Mouse (Mus musculus) thymus, adult 2 months (tissue): ENCODE data around the gene Apoh. TPM values are rescaled to one million over a fixed set of nuclear protein-coding genes. Genes with fewer than 3 reads are reported as not detected.

Experiments
- DNase-seq: peaks from one replicate; pipeline ENCODE4 v3.0.0; 2021
- H3K27ac ChIP-seq: fragments of 200-500 bp; 2 replicates; pipeline ENCODE4 v1.5.1; 2012; ENCODE audit warnings: low read length, control low read depth; ENCODE audit not compliant: control insufficient read depth, insufficient read depth
- H3K27me3 ChIP-seq: fragments of 200-500 bp; 2 replicates; pipeline ENCODE4 v1.6.1; 2012; ENCODE audit warnings: mild to moderate bottlenecking, low read length, moderate library complexity, mixed read lengths; ENCODE audit not compliant: control insufficient read depth, insufficient read depth
- H3K36me3 ChIP-seq: fragments of 200-500 bp; 2 replicates; pipeline ENCODE4 v1.6.1; 2012; ENCODE audit warnings: mild to moderate bottlenecking, low read length, moderate library complexity; ENCODE audit not compliant: control insufficient read depth, insufficient read depth
- H3K4me1 ChIP-seq: fragments of 200-500 bp; replicated peaks from 2 replicates; pipeline ENCODE4 v1.6.1; 2012; ENCODE audit warnings: low read length; ENCODE audit not compliant: control insufficient read depth, insufficient read depth
- H3K4me3 ChIP-seq: fragments of 200-500 bp; 2 replicates; pipeline ENCODE4 v1.5.1; 2012; ENCODE audit warnings: mild to moderate bottlenecking, low read length, control low read depth, moderate library complexity; ENCODE audit not compliant: control insufficient read depth, insufficient read depth
- CTCF ChIP-seq: fragments of 200-500 bp; IDR thresholded peaks from 2 replicates; pipeline ENCODE4 v1.5.1; 2012; ENCODE audit warnings: mild to moderate bottlenecking, control low read depth, low read length, moderate library complexity, borderline replicate concordance; ENCODE audit not compliant: control insufficient read depth, poor library complexity, insufficient read depth; ENCODE audit errors: extremely low read depth
- POLR2A ChIP-seq: fragments of 200-500 bp; IDR thresholded peaks from 2 replicates; pipeline ENCODE4 v1.6.1; 2012; ENCODE audit warnings: mild to moderate bottlenecking, low read length, control low read depth, moderate library complexity; ENCODE audit not compliant: control insufficient read depth, poor library complexity, insufficient read depth; ENCODE audit errors: extremely low read depth
- WGBS: fragments of 180-500 bp; shearing (Covaris S2); methylation state at CpG from one replicate; pipeline ENCODE4 v1.1.7; 2018; 5-methylcytosine and 5-hydroxymethylcytosine counted together
- polyA plus RNA-seq: library from polyadenylated mRNA; depleted of rRNA; stranded (reverse); fragments of >200 nt; gene quantifications from 2 replicates; pipeline ENCODE4 v1.2.3, GENCODE M21; 2012

Apoh gene
- polyA plus RNA-seq, 1 experiment: 0.40 TPM

DNA sequence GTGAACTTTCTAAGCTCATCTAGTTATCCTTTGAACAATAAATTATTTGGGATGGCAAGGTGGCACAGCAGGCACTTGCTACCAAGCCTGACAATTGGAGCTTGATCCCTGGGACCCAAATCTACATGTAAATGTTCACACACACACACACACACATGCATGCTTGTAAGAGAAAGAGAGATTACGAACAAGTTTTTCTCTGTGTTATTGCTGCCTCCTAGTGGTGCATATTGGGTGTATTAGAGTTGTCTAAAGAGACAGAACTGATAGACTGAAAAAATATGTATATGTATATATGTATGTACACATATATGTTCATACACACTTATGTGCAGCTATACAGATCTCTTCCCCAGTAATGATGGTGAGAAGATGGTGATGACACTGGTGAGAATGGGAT lies 75.4 kb downstream of the Apoh start:
- H3K4me3 ChIP-seq: no peak overlapping the region
- no peaks in the 10 kb centered on the region for H3K4me1 ChIP-seq
- no peaks in the 10 kb centered on the region for H3K27me3 ChIP-seq
- no peak overlapping the region for H3K27ac ChIP-seq
- no peaks in the 10 kb centered on the region for H3K36me3 ChIP-seq
- WGBS: 11% methylated on average over 1 of the region's 1 CpGs
- TF ChIP-seq POLR2A (no peak), CTCF (no peak)
- DNase-seq: no peak

DNA sequence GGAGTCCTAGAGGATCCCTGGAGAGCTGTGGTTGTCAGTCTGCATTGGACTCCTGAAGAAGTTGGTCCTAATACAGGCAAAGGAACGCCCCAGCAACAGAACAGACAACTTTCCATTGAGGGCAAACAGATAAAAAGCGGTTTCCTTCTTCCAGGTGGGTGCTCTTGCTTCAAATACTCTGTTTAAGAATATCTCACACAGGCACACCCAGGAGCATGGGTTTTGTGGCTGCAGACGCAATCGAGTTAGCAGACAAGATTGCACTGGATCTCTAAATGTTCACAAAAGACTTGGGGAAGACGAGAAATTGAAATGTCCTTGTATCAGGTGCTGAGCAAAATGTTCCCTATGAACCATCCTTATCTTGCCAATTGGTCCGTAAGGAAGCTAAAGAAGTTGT lies 76.1 kb downstream of the Apoh start:
- Histone ChIP-seq H3K4me1 (no peaks in the 10 kb centered on the region), H3K36me3 (no peaks in the 10 kb centered on the region), H3K27ac (no peak overlapping the region), H3K4me3 (no peak overlapping the region), H3K27me3 (no peaks in the 10 kb centered on the region)
- no peak for TF ChIP-seq CTCF
- no peak for TF ChIP-seq POLR2A
- no peak for DNase-seq
- 94% methylated on average over 6 of the region's 6 CpGs for WGBS

DNA sequence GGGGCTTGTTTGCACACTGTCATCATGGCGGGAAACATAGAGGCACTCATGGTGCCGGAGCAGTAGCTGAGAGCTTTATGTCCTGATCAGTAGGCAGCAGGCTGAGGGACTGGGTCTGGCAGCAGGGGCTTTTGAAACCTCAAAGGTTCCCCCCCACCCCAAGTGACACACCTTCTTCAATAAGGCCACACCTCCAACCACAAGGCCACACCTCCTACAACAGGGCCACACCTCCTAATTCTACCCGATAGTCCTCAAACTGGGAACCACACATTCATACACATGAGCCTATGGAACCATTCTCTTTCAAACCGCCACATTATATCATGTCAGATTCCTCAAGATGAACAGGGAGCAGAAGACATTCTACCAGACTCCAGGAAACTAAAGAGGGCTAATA lies 77.6 kb downstream of the Apoh start:
- Histone ChIP-seq H3K27ac (no peak overlapping the region), H3K4me3 (no peak overlapping the region), H3K4me1 (peaks cover 6% of the 10 kb centered on the region; the same call in 1 of the 2 replicates), H3K36me3 (no peaks in the 10 kb centered on the region), H3K27me3 (peaks cover 5% of the 10 kb centered on the region; the same call in 1 of the 2 replicates)
- no peak for TF ChIP-seq POLR2A
- TF ChIP-seq CTCF: no peak
- WGBS: 80% methylated on average over 4 of the region's 4 CpGs
- no peak for DNase-seq

DNA sequence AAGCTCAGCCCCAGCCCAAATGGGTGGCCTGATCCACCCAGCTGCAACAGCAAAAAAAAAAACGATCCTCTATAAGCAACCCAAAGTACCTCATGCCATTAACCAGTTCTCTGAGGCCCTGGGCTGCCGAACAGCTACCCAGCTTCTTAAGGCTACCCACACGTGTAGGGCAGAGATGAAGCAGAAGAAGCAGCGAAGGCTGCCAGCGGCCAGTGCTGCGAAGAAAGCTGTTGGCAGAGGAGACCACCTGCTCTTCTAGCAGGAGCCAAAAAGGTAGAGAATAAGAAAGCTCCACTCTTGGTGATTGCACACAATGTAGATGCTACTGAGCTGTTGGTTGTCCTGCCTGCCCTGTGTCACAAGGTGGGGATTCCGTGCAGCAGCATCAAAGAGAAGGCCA lies 80.1 kb downstream of the Apoh start:
- Histone ChIP-seq H3K27ac (no peak overlapping the region), H3K36me3 (no peaks in the 10 kb centered on the region), H3K4me3 (no peak overlapping the region), H3K4me1 (peaks cover 6% of the 10 kb centered on the region; the same call in 1 of the 2 replicates), H3K27me3 (peaks cover 5% of the 10 kb centered on the region; the same call in 1 of the 2 replicates)
- DNase-seq: no peak
- no peak for TF ChIP-seq CTCF
- TF ChIP-seq POLR2A: no peak
- WGBS: 90% methylated on average over 7 of the region's 7 CpGs

GRCm38 (mm10) chr11:108424111-108424510 lies 81.0 kb downstream of the Apoh start:
- no peaks in the 10 kb centered on the region for H3K36me3 ChIP-seq
- TF ChIP-seq CTCF (no peak), POLR2A (no peak)
- H3K4me1 ChIP-seq: peaks cover 6% of the 10 kb centered on the region; the same call in 1 of the 2 replicates
- peaks cover 5% of the 10 kb centered on the region; the same call in 1 of the 2 replicates for H3K27me3 ChIP-seq
- WGBS: 55% methylated on average over 5 of the region's 5 CpGs
- no peak overlapping the region for H3K27ac ChIP-seq
- DNase-seq: no peak
- H3K4me3 ChIP-seq: no peak overlapping the region

- Histone ChIP-seq H3K27ac (no peak within 1 kb of the TSS), H3K4me1 (peaks cover 6% of the 10 kb centered on the region; the same call in 1 of the 2 replicates), H3K36me3 (no peaks in the 10 kb centered on the region), H3K27me3 (peaks cover 5% of the 10 kb centered on the region; the same call in 1 of the 2 replicates), H3K4me3 (peak within 1 kb of the TSS; percentile 49)
- DNase-seq: peak; percentile 88
- 1% methylated on average over 61 of the region's 61 CpGs for WGBS
- TF ChIP-seq CTCF (0 out of 2 replicates have a peak, but pooled peaks have one; percentile 13), POLR2A (0 out of 2 replicates have a peak, but pooled peaks have one; percentile 27)
Measured at GRCm38 (mm10) chr11:108424889-108425591, 81.9 kb downstream of the Apoh start, which contains the start of gene Cep112. Gene Cep112 (plus strand): TSS chr11:108425192.

GRCm38 (mm10) chr11:108425592-108425921 lies 82.4 kb downstream of the Apoh start:
- Histone ChIP-seq H3K4me3 (peak overlapping the region; percentile 49), H3K4me1 (peaks cover 6% of the 10 kb centered on the region; the same call in 1 of the 2 replicates), H3K27ac (no peak overlapping the region), H3K36me3 (no peaks in the 10 kb centered on the region), H3K27me3 (peaks cover 5% of the 10 kb centered on the region; the same call in 1 of the 2 replicates)
- TF ChIP-seq CTCF (no peak), POLR2A (no peak)
- 25% methylated on average over 14 of the region's 14 CpGs for WGBS
- no peak for DNase-seq
